Mouse (Mus musculus) liver, postnatal 0 days (tissue): ENCODE measurements around the gene 4930432K21Rik.

Experiments
- CTCF ChIP-seq: sonication (generic); IDR thresholded peaks from 2 replicates; pipeline ENCODE4 v1.5.1; 2016; ENCODE audit warnings: antibody characterized with exemption, low read depth
- EP300 ChIP-seq: IDR thresholded peaks from 2 replicates; pipeline ENCODE4 v1.6.1; 2016; ENCODE audit warnings: antibody characterized with exemption, low read depth, mild to moderate bottlenecking

DNA sequence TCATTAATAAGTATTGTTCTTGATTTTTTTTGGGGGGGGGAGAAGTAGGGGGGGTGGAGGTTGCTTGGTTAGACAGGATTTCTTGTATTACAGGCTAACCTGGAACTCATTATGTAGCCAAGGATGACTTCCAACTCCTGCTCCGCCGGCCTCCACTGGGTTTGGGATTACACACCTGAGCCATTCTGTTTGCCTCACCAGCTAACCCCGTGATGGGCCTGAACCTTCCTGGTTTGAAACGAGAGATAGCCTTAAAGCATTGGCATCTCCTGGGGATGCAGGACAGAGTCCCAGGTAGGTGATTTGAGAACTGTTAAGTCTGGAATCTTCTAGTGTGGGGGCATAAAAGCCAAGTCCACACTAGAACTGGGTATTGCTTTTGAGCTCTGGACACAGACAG lies 45.3 kb downstream of the 4930432K21Rik start:
- TF ChIP-seq CTCF (no peak), EP300 (no peak)
